Mouse (Mus musculus): ENCODE results near the gene Lonp2.

DNA sequence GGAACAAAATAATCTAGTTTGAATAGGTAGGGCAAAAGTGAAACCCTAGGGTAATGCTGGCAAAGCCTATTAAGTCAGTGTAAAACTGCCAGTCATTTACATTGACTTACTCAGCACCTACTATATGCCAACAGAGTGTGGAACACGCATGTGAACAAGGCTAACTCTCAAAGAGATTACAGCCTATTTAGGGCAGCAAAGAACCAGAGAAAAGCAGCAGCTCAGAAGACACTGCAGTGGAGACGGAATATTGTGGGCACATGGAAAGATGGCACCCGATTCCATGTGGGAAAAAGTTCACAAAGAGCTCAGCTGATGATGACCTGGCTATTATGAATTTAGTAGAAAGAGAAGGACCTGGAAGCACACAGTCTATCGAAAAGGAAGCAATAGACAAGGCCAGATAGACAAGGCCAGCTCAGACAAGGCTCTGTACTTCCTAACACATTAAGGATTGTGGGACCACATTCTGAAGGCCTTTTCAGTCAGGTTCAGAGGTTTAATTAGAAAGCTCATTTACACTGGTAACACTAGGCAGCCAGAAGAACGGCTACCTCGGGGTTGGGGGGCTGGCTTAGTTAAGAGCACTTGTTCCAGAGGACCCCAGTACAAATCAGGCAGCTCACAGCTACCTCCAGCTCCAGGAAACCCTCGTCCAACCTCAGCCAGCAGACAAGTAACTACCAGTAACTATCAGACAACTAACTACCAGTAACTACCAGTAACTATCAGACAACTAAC lies 118.9 kb downstream of the Lonp2 start:
- TF ChIP-seq POLR2AphosphoS5 (IDR thresholded peaks at IDR 0.05; ENCODE audit: insufficient replicate concordance, low read depth, low read length): no peak
- TF ChIP-seq CTCF (IDR thresholded peaks at IDR 0.05; ENCODE audit: low read depth, low read length): no peak
- TF ChIP-seq TAL1 (conservative IDR thresholded peaks at IDR 0.05; ENCODE audit: low read depth, low read length): no peak
- no peak for TF ChIP-seq GATA1 (IDR thresholded peaks at IDR 0.05; ENCODE audit: borderline replicate concordance, low read length)
- TF ChIP-seq GATA2 (IDR thresholded peaks at IDR 0.05; ENCODE audit: borderline replicate concordance, low read depth, low read length): no peak
